Mouse (Mus musculus): ENCODE data around the gene Oxld1. TPM values are rescaled to one million over a fixed set of nuclear protein-coding genes. Genes with fewer than 3 reads are reported as not detected.

Gene Oxld1
- polyA plus RNA-seq (2012; ENCODE audit: low replicate concordance) = 6.7 and 11.8 TPM in 2 replicates

DNA sequence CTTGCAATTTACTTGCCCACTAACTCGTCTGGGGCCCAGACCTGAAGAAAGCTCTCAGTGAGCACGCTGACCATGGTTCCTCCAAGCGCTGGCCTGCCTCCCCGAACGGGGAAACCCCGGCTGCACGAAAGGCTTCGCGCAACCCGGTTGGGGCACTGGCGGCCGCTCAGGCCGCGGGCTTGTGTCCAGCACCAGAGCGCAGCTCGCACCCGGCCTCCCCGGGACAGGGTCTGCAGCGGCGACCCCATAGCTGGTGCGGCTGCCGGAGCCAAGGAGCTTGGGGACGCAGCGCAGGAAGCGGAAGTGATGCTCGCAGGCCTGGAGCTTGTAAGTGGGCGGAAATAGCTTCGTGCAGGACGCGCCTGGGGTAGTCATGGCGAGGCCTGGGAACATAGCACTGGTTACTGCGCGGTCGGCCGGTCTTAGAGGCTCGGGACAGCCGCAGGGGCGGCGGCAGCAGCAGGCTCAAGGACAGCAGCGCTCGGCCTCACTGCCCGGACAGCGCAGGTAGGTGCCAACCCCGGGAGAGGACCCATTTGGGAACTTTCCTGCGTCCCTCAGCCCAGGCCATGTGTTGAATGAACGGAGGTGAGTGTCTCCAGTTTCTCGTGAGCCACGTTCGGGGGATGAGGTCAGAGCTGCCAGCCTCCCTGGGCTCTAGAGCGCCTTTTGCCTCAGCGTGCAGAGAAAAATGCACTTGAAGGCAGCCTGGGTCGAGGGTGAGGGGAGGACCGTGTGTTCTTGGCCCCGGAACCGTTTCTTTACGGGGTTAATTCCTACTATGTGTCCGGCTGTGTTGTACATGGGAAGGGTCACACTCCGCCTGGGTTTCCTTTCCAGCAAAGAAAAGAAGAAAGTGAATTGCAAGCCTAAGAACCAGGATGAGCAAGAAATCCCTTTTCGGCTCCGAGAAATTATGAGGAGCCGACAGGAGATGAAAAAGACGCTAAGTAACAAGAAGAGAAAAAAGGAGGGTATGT lies at the start of gene Oxld1, which contains the start of gene Ccdc137:
Gene Oxld1 (minus strand): TSS at position 297 of the 980 bp plus-strand sequence.
Gene Ccdc137 (plus strand): TSS at position 344 of the 980 bp plus-strand sequence.

DNA sequence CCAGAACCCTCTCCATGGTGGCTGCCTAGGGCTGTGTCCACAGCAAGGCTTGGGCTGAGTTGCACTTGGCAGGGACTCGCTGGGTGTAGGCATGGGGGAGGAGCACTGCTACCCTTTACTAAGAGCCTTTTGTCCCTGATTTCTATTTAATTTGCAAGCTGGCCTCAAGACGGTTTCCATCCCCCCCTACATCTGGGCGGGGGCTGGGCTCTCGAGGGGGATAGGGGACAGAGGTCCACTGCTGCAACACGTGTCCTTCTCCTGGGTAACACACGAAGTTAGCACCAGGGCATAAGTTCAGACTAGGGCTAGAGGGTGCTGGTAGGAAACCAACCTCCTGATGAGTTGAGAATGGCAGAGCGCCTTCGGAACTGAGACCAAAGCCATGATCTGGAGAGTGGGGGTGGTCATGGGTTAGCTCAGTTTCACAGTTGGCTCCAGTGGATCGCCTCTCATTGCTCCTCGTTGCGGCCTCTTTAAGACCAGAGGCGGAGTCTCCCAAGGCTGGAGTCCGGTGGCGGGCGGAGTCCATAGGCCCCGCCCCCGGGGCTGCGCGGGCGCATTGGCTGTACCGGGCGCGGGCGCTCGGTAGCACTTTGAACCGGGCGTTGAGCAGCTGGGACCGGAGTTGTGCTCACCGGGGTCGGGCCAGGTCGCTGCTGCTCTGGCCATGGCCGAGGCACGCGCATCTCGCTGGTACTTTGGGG lies 33.6 kb upstream of the Oxld1 start, which contains the start of gene Slc25a10:
Gene Slc25a10 (plus strand): TSS at position 524 of the 707 bp plus-strand sequence.

DNA sequence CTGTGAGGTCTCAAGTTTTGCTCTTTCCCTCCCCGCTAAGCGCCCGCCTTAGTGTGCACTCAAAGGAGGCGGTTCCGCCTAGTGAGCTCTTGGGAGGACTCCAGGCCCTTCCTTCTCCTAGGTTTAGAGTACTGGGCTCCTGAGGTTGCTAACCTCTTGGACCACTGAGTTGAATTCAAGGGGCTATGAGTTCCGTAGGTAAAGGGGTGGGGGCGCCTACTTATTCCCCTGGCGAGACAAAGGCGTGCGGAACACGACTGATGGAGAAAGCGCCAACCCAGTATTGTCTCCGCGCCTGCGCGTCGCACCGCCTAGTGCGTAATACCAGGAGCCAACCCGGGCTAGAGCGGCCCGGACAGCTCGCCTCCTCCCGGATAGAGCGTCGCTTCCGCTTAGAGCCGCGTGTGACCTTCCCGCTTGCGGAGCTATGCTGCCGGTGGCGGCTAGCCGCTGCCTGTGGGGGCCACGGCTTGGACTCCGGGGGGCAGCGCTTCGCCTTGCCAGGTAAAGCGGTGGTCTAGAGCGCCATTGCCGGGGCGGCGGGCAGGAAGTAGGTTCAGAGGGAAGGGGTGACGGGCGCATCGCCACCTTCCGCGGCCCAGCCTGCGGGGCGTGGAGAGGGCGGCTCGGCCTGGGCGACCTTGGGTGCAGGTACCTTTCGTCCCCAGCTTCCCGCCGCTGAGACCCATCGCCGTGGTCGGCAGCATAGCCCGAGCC lies 26.6 kb upstream of the Oxld1 start, which contains the start of gene Mrpl12:
Gene Mrpl12 (plus strand): TSS at position 349 of the 717 bp plus-strand sequence.

DNA sequence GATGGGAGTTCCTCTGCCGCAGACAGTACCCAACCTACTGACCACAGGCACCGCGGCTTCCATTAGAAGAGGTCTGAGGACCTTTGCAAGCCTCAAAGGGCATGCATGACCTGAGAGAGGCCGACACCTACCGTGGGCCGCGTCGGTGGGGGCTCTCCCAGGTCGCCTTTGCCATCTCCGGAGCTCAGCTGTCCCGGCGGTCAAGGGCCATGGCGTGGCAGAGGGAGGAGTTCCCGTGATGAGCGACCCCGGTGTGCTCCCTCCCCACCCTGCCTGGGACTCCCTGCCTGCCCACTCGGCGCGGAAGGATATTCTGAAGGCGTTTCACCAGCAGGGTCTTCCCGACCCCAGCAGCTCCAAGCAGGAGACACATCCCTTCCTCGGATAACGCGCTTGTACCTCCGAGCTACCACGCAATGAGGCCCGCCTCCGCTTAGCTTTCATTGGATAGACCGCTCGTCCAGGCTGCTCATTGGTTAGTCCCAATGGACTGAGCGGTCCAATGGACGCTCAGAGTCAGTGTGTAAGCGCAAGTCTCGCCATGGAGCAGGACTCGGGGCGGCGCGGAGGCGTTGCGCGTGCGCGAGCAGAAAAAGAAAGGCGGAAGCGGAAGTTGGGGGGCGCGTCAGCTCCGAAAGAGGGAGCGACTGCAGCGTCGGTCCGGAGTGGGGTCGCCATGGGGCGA lies 9.3 kb upstream of the Oxld1 start, which contains the start of gene Arl16:
Gene Arl16 (minus strand): TSS at position 557 of the 685 bp plus-strand sequence.

GRCm38 (mm10) chr11:120453306-120453705 lies 4.6 kb downstream of the Oxld1 start, which contains the start of gene Pde6g:
Gene Pde6g, minus strand, starts transcription at chr11:120453500.

DNA sequence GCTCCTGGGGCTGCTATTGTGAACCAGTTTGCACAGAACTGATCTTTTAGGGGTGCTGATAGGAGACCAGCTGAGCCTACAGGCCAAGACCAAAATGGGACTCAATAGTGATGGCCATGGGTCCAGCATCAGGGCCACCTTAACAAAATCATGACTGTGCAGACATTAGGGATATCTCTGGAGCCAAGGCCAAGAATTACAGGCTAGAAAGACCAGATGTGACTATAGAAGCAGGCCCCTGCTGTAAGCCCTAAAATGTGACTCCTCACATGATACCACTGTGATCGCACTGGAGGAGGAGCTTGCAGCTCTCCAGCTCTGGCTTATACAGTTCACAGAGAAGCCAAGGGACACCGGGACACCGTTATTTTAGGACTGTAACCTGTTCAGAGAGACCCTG lies 15.5 kb downstream of the Oxld1 start, which contains the start of gene Tspan10:
Gene Tspan10 (plus strand): TSS at position 301 of the 400 bp plus-strand sequence.

GRCm38 (mm10) chr11:120437152-120437856 lies 20.6 kb downstream of the Oxld1 start, which contains the start of gene Nploc4:
Gene Nploc4, minus strand, starts transcription at chr11:120437708.

Other genes with a start within 250 kb of the Oxld1 start
- 1.1 and 1.7 TPM in 2 replicates for gene Bahcc1, start 225.1 kb downstream of the Oxld1 start, polyA plus RNA-seq (2012; ENCODE audit: low replicate concordance)
- gene Actg1, start 109.5 kb downstream of the Oxld1 start, polyA plus RNA-seq (2012; ENCODE audit: low replicate concordance) = 257 and 584 TPM in 2 replicates
- gene Fscn2, start 96.5 kb downstream of the Oxld1 start, polyA plus RNA-seq (2012; ENCODE audit: low replicate concordance) = not detected in 2 replicates
- 16.7 and 41.0 TPM in 2 replicates for gene Faap100, start 79.3 kb downstream of the Oxld1 start, polyA plus RNA-seq (2012; ENCODE audit: low replicate concordance)
- 82.3 and 226 TPM in 2 replicates for gene Nploc4, start 20.4 kb downstream of the Oxld1 start, polyA plus RNA-seq (2012; ENCODE audit: low replicate concordance)
- 0.17 TPM in 1 of 2 replicates, not detected in the other for gene Tspan10, start 15.4 kb downstream of the Oxld1 start, polyA plus RNA-seq (2012; ENCODE audit: low replicate concordance)
- gene Pde6g, start 4.6 kb downstream of the Oxld1 start, polyA plus RNA-seq (2012; ENCODE audit: low replicate concordance) = 0.20 and 0.28 TPM in 2 replicates
- gene Ccdc137, start within 50 bp of the Oxld1 start, polyA plus RNA-seq (2012; ENCODE audit: low replicate concordance) = 33.7 and 46.9 TPM in 2 replicates
- gene Arl16, start 9.5 kb upstream of the Oxld1 start, polyA plus RNA-seq (2012; ENCODE audit: low replicate concordance) = 9.5 and 17.8 TPM in 2 replicates
- gene Mrpl12, start 26.5 kb upstream of the Oxld1 start, polyA plus RNA-seq (2012; ENCODE audit: low replicate concordance) = 288 and 518 TPM in 2 replicates
- gene Slc25a10, start 33.8 kb upstream of the Oxld1 start, polyA plus RNA-seq (2012; ENCODE audit: low replicate concordance) = 94.0 and 114 TPM in 2 replicates
- not detected in 2 replicates for gene Gcgr, start 72.6 kb upstream of the Oxld1 start, polyA plus RNA-seq (2012; ENCODE audit: low replicate concordance)
- 63.8 and 96.4 TPM in 2 replicates for gene Mcrip1, start 91.7 kb upstream of the Oxld1 start, polyA plus RNA-seq (2012; ENCODE audit: low replicate concordance)
- not detected in 2 replicates for gene Ppp1r27, start 93.1 kb upstream of the Oxld1 start, polyA plus RNA-seq (2012; ENCODE audit: low replicate concordance)
- 998 and 1,537 TPM in 2 replicates for gene P4hb, start 115.2 kb upstream of the Oxld1 start, polyA plus RNA-seq (2012; ENCODE audit: low replicate concordance)
- 596 and 1,231 TPM in 2 replicates for gene Arhgdia, start 123.6 kb upstream of the Oxld1 start, polyA plus RNA-seq (2012; ENCODE audit: low replicate concordance)
- 192 and 295 TPM in 2 replicates for gene Alyref, start 140.3 kb upstream of the Oxld1 start, polyA plus RNA-seq (2012; ENCODE audit: low replicate concordance)
- gene Anapc11, start 140.4 kb upstream of the Oxld1 start, polyA plus RNA-seq (2012; ENCODE audit: low replicate concordance) = 39.8 and 162 TPM in 2 replicates
- gene Npb, start 150.4 kb upstream of the Oxld1 start, polyA plus RNA-seq (2012; ENCODE audit: low replicate concordance) = 2.4 and 7.0 TPM in 2 replicates
- gene Pcyt2, start 159.9 kb upstream of the Oxld1 start, polyA plus RNA-seq (2012; ENCODE audit: low replicate concordance) = 56.6 and 107 TPM in 2 replicates
- gene Sirt7, start 167.2 kb upstream of the Oxld1 start, polyA plus RNA-seq (2012; ENCODE audit: low replicate concordance) = 147 and 228 TPM in 2 replicates
- gene Mafg, start 175.5 kb upstream of the Oxld1 start, polyA plus RNA-seq (2012; ENCODE audit: low replicate concordance) = 103 and 176 TPM in 2 replicates
- 2.3 and 2.7 TPM in 2 replicates for gene Pycr1, start 185.7 kb upstream of the Oxld1 start, polyA plus RNA-seq (2012; ENCODE audit: low replicate concordance)
- not detected in 2 replicates for gene Myadml2, start 190.1 kb upstream of the Oxld1 start, polyA plus RNA-seq (2012; ENCODE audit: low replicate concordance)
- gene Notum, start 203.1 kb upstream of the Oxld1 start, polyA plus RNA-seq (2012; ENCODE audit: low replicate concordance) = 0.28 and 0.48 TPM in 2 replicates
- 168 and 366 TPM in 2 replicates for gene Aspscr1, start 214.9 kb upstream of the Oxld1 start, polyA plus RNA-seq (2012; ENCODE audit: low replicate concordance)